Mouse (Mus musculus) intestine, postnatal 0 days (tissue): ENCODE measurements around the gene Slc35f1. TPM values are rescaled to one million over a fixed set of nuclear protein-coding genes. Genes with fewer than 3 reads are reported as not detected.

Source experiments
- ATAC-seq: fragments of 200-750 bp; cut with Nextera tagmentation; 2 replicates; pipeline ENCODE4 v1.8.0; 2017; ENCODE audit warnings: mild to moderate bottlenecking, moderate TSS enrichment, moderate library complexity
- H3K27ac ChIP-seq: fragments of 300-500 bp; sonication (generic); 2 replicates; pipeline ENCODE4 v1.5.1; 2014; ENCODE audit warnings: mild to moderate bottlenecking, low read depth, low read length, moderate library complexity
- H3K27me3 ChIP-seq: fragments of 300-500 bp; sonication (generic); replicated peaks from 2 replicates; pipeline ENCODE4 v1.6.1; 2014; ENCODE audit warnings: low read length, mixed read lengths; ENCODE audit not compliant: control insufficient read depth, insufficient read depth
- H3K36me3 ChIP-seq: fragments of 300-500 bp; sonication (generic); 2 replicates; pipeline ENCODE4 v1.6.1; 2014; ENCODE audit warnings: mild to moderate bottlenecking, moderate library complexity; ENCODE audit not compliant: control insufficient read depth, insufficient read depth
- H3K4me1 ChIP-seq: fragments of 300-500 bp; sonication (generic); replicated peaks from 2 replicates; pipeline ENCODE4 v1.6.1; 2014; ENCODE audit warnings: antibody characterized with exemption, low read length, mixed read lengths; ENCODE audit not compliant: control insufficient read depth, insufficient read depth
- H3K4me2 ChIP-seq: fragments of 300-500 bp; sonication (generic); replicated peaks from 2 replicates; pipeline ENCODE4 v1.6.1; 2014; ENCODE audit warnings: low read depth, mild to moderate bottlenecking, moderate library complexity
- H3K4me3 ChIP-seq: fragments of 300-500 bp; sonication (generic); 2 replicates; pipeline ENCODE4 v1.5.1; 2014; ENCODE audit warnings: low read depth, low read length
- H3K9ac ChIP-seq: fragments of 300-500 bp; sonication (generic); 2 replicates; pipeline ENCODE4 v1.6.1; 2014; ENCODE audit warnings: mild to moderate bottlenecking, low read depth, low read length
- H3K9me3 ChIP-seq: fragments of 300-500 bp; sonication (generic); 2 replicates; pipeline ENCODE4 v1.6.1; 2016; ENCODE audit warnings: mixed run types; ENCODE audit not compliant: control insufficient read depth
- CTCF ChIP-seq: sonication (generic); IDR thresholded peaks from 2 replicates; pipeline ENCODE4 v1.5.1; 2016; ENCODE audit warnings: low read depth, mild to moderate bottlenecking, control low read depth, antibody characterized with exemption, moderate library complexity
- WGBS: fragments of 180-500 bp; shearing (Covaris S2); extraction: QIAGEN DNeasy Blood & Tissue Kit; methylation state at CpG from one replicate; pipeline ENCODE4 v1.1.7; 2014; 5-methylcytosine and 5-hydroxymethylcytosine counted together
- polyA plus RNA-seq: library from polyadenylated mRNA; unstranded; fragments of >200 nt; fragmentation: Nextera tagmentation; extraction: Ambion mirVana; gene quantifications from 2 replicates; pipeline ENCODE4 v1.2.1, GENCODE M21; 2015

Gene Slc35f1
- polyA plus RNA-seq, 1 experiment from 2014 or later: 1.2 TPM

DNA sequence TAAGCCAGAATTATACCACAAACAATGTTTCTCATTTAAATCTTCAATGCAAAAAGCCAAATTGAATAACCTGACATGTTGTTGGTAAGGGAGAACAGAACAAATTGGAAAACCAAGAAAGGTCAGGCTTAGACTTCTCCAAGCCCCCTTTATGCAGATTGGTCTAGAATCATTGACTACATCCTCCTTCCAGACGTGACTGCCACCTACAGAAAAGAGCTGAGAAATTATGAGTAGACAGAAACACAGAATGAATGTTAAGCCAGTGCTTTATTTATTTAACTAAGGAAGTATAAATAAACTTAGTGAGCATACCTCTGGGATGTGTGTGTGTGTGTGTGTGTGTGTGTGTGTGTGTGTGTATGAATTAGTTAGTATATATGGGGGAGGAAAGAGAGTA, 344.9 kb downstream of the Slc35f1 start:
- 26% methylated on average over 1 of the region's 1 CpGs for WGBS
- no peak for ATAC-seq
- peak; percentile 10; the same call in 1 of the 2 replicates for TF ChIP-seq CTCF

DNA sequence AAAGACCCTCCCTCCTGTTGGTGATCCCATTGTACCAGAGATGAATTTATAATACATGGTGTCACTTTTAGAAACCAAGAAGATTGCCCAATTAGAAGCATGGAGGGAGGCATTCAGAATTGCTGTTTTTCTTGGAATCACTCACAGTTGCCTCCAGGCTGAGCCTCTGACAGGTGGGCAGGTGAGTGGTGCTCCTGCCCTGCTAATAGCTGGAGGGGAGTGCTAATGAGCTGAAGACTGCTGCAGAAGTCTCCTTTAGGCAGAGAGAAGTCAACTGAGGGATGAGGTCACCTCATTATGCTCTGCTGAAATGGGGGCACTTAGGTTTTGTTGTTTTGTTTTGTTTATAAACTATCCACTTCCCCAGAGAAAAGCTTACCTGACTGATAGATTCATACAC, 355.6 kb downstream of the Slc35f1 start:
- Histone ChIP-seq H3K4me1 (no peaks in the 10 kb centered on the region), H3K36me3 (no peaks in the 10 kb centered on the region), H3K9me3 (no peaks in the 10 kb centered on the region), H3K9ac (no peak overlapping the region), H3K27me3 (no peaks in the 10 kb centered on the region), H3K27ac (no peak overlapping the region), H3K4me3 (no peak overlapping the region), H3K4me2 (no peak overlapping the region)
- ATAC-seq: no peak
- TF ChIP-seq CTCF: no peak

More for the DNA sequence above, 344.9 kb downstream of the Slc35f1 start:
- Histone ChIP-seq H3K4me2 (no peak overlapping the region), H3K9me3 (no peaks in the 10 kb centered on the region), H3K4me3 (no peak overlapping the region), H3K27me3 (no peaks in the 10 kb centered on the region), H3K4me1 (no peaks in the 10 kb centered on the region), H3K9ac (no peak overlapping the region), H3K36me3 (no peaks in the 10 kb centered on the region), H3K27ac (no peak overlapping the region)

GRCm38 (mm10) chr10:53052521-53052920, 362.2 kb downstream of the Slc35f1 start:
- Histone ChIP-seq H3K36me3 (no peaks in the 10 kb centered on the region), H3K27me3 (no peaks in the 10 kb centered on the region), H3K4me2 (no peak overlapping the region), H3K9ac (no peak overlapping the region), H3K9me3 (no peaks in the 10 kb centered on the region), H3K4me3 (no peak overlapping the region), H3K4me1 (no peaks in the 10 kb centered on the region), H3K27ac (no peak overlapping the region)
- no peak for TF ChIP-seq CTCF
- ATAC-seq: no peak

- H3K36me3 ChIP-seq: no peaks in the 10 kb centered on the region
- ATAC-seq: no peak
- H3K4me3 ChIP-seq: no peak overlapping the region
- no peak overlapping the region for H3K9ac ChIP-seq
- no peak overlapping the region for H3K27ac ChIP-seq
- WGBS: 88% methylated on average over 2 of the region's 2 CpGs
- TF ChIP-seq CTCF: no peak
- no peaks in the 10 kb centered on the region for H3K9me3 ChIP-seq
- H3K4me2 ChIP-seq: no peak overlapping the region
- no peaks in the 10 kb centered on the region for H3K27me3 ChIP-seq
- no peaks in the 10 kb centered on the region for H3K4me1 ChIP-seq
These were observed 370.4 kb downstream of the Slc35f1 start for GRCm38 (mm10) chr10:53060745-53061144.

GRCm38 (mm10) chr10:53062741-53063140, 372.4 kb downstream of the Slc35f1 start:
- no peaks in the 10 kb centered on the region for H3K4me1 ChIP-seq
- H3K4me2 ChIP-seq: no peak overlapping the region
- H3K27me3 ChIP-seq: no peaks in the 10 kb centered on the region
- H3K9ac ChIP-seq: no peak overlapping the region
- TF ChIP-seq CTCF: no peak
- ATAC-seq: no peak
- no peak overlapping the region for H3K4me3 ChIP-seq
- no peaks in the 10 kb centered on the region for H3K36me3 ChIP-seq
- H3K9me3 ChIP-seq: no peaks in the 10 kb centered on the region
- H3K27ac ChIP-seq: no peak overlapping the region

- TF ChIP-seq CTCF: peak; percentile 72
- WGBS: 73% methylated on average over 1 of the region's 1 CpGs
- no peak overlapping the region for H3K27ac ChIP-seq
These were observed 397.5 kb downstream of the Slc35f1 start for GRCm38 (mm10) chr10:53087811-53088210.

DNA sequence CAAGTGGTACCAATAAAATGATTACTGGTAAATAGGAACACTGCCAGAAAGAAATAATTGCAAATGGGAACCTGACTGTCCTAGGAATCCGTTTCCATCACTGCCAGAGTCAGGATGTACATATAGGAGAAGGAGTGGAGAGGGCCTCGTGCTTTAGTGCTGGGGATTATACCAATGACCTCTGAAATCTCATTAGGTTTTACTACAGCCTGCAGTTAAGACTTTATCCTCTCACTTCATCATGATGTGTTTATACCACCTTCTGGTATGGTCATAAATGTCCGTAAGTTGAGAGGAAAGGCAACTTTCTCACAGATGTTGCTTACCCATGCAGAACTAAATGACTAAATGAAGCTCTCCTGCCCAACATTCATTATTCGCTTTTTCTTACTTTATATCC, 401.2 kb downstream of the Slc35f1 start:
- 53% methylated on average over 4 of the region's 4 CpGs for WGBS
- no peak overlapping the region for H3K9ac ChIP-seq
- no peak overlapping the region for H3K27ac ChIP-seq
- no peak for ATAC-seq
- no peaks in the 10 kb centered on the region for H3K9me3 ChIP-seq
- H3K4me2 ChIP-seq: no peak overlapping the region
- H3K4me1 ChIP-seq: no peaks in the 10 kb centered on the region
- H3K36me3 ChIP-seq: no peaks in the 10 kb centered on the region
- H3K4me3 ChIP-seq: no peak overlapping the region
- H3K27me3 ChIP-seq: no peaks in the 10 kb centered on the region
- no peak for TF ChIP-seq CTCF

More at GRCm38 (mm10) chr10:53087811-53088210, 397.5 kb downstream of the Slc35f1 start:
- no peak overlapping the region for H3K4me2 ChIP-seq
- H3K9ac ChIP-seq: no peak overlapping the region
- no peaks in the 10 kb centered on the region for H3K4me1 ChIP-seq
- H3K36me3 ChIP-seq: no peaks in the 10 kb centered on the region
- no peak for ATAC-seq
- no peaks in the 10 kb centered on the region for H3K9me3 ChIP-seq
- no peak overlapping the region for H3K4me3 ChIP-seq
- H3K27me3 ChIP-seq: no peaks in the 10 kb centered on the region
